Mouse (Mus musculus) limb, embryonic 12.5 days (tissue): ENCODE results near the gene Senp2. TPM values are rescaled to one million over a fixed set of nuclear protein-coding genes. Genes with fewer than 3 reads are reported as not detected.

Source experiments
- ATAC-seq: fragments of 200-750 bp; cut with Nextera tagmentation; 2 replicates; pipeline ENCODE4 v1.8.0; 2017; ENCODE audit warnings: low read depth, moderate TSS enrichment; ENCODE audit not compliant: insufficient number of reproducible peaks, insufficient read depth, low FRiP score, low TSS enrichment
- H3K27ac ChIP-seq: fragments of 300-500 bp; sonication (generic); 2 replicates; pipeline ENCODE4 v1.5.1; 2016; ENCODE audit warnings: mild to moderate bottlenecking, moderate library complexity
- H3K27me3 ChIP-seq: fragments of 300-500 bp; sonication (generic); 2 replicates; pipeline ENCODE4 v1.6.1; 2016; ENCODE audit warnings: mild to moderate bottlenecking, moderate library complexity
- H3K36me3 ChIP-seq: fragments of 300-500 bp; sonication (generic); 2 replicates; pipeline ENCODE4 v1.6.1; 2016; ENCODE audit warnings: mild to moderate bottlenecking, moderate library complexity
- H3K4me1 ChIP-seq: fragments of 300-500 bp; sonication (generic); replicated peaks from 2 replicates; pipeline ENCODE4 v1.6.1; 2016
- H3K4me2 ChIP-seq: fragments of 300-500 bp; sonication (generic); 2 replicates; pipeline ENCODE4 v1.6.1; 2016; ENCODE audit warnings: mild to moderate bottlenecking, moderate library complexity
- H3K4me3 ChIP-seq: fragments of 300-500 bp; sonication (generic); replicated peaks from 2 replicates; pipeline ENCODE4 v1.5.1; 2016; ENCODE audit warnings: mild to moderate bottlenecking
- H3K9ac ChIP-seq: fragments of 300-500 bp; sonication (generic); replicated peaks from 2 replicates; pipeline ENCODE4 v1.6.1; 2016; ENCODE audit warnings: mild to moderate bottlenecking, moderate library complexity
- H3K9me3 ChIP-seq: fragments of 300-500 bp; sonication (generic); 2 replicates; pipeline ENCODE4 v1.6.1; 2016; ENCODE audit warnings: mild to moderate bottlenecking, moderate library complexity
- WGBS: fragments of 180-500 bp; shearing (Covaris S2); methylation state at CpG from one replicate; pipeline ENCODE4 v1.1.7; 2016; 5-methylcytosine and 5-hydroxymethylcytosine counted together
- polyA plus RNA-seq: library from polyadenylated mRNA; unstranded; fragments of >200 nt; fragmentation: Nextera tagmentation; extraction: Ambion mirVana; gene quantifications from 2 replicates; pipeline ENCODE4 v1.2.1, GENCODE M21; 2016

Senp2 gene
- polyA plus RNA-seq, 1 experiment from 2014 or later = 62.9 TPM

DNA sequence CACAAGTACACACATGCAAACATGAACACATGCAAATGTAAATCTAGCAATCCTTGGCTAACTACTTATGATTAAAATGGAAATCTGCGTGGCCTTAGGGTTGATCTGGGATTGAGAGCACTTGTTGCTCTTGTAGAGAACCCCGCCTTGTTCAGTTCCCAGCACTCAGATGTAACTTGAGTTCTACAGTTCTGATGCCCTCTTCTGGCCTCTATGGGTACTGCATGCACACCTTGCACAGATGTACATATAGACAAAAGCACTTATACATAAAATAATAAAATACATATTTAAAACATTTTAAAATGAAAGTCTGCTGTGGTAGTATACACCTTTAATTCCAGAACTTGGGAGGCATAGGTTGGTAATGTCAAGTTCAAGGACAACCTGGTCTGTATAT lies 12.8 kb downstream of the Senp2 start:
- Histone ChIP-seq H3K27ac (no peak overlapping the region), H3K4me3 (no peak overlapping the region), H3K36me3 (peaks cover 97% of the 10 kb centered on the region), H3K4me1 (no peaks in the 10 kb centered on the region), H3K9me3 (peaks cover 7% of the 10 kb centered on the region), H3K4me2 (no peak overlapping the region), H3K9ac (no peak overlapping the region), H3K27me3 (no peaks in the 10 kb centered on the region)
- no peak for ATAC-seq
- WGBS = 93% methylated on average over 2 of the region's 2 CpGs

DNA sequence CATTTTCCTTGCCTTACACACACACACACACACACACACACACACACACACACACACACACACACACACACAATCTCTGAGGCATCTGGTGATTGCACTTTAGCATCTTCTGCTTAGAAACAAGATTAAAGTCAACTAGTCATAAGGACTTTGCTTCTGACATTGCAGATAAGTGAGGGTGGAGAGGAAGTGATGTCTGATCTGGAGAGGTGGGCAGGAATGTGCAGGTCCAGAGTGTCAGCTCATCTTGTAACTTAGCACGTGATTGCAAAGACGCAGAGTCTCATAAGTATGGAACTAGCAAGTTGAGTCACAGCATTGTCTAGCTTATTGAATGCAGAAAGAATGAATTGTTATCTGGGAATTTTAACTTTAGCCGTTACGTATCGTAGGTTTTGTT lies 18.2 kb downstream of the Senp2 start:
- H3K4me2 ChIP-seq = no peak overlapping the region
- H3K4me3 ChIP-seq = no peak overlapping the region
- H3K9me3 ChIP-seq = no peaks in the 10 kb centered on the region
- H3K27ac ChIP-seq = no peak overlapping the region
- no peaks in the 10 kb centered on the region for H3K4me1 ChIP-seq
- peaks cover 97% of the 10 kb centered on the region for H3K36me3 ChIP-seq
- no peak overlapping the region for H3K9ac ChIP-seq
- no peak for ATAC-seq
- 93% methylated on average over 5 of the region's 5 CpGs for WGBS
- no peaks in the 10 kb centered on the region for H3K27me3 ChIP-seq

DNA sequence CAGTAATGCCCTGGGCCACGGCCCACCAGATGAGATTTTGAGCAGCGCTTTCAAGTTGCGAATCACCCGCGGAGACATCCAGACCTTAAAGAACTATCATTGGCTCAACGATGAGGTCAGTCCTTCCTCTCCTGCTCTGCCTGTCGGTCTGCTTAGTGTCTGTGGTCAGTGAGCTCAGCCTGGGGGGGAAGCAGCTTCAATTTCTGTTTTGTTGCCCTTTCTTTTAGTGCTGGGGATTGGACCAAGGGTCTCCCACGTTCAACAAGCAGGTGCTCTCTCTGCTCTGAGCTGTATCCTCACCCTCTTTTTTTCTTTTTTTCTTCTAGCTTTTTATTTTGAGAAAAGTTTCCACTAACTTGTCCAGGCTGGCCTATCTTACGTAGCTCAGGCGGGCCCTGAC lies 29.3 kb downstream of the Senp2 start:
- Histone ChIP-seq H3K36me3 (peaks cover 62% of the 10 kb centered on the region), H3K9me3 (no peaks in the 10 kb centered on the region), H3K4me3 (no peak overlapping the region), H3K9ac (no peak overlapping the region), H3K27ac (no peak overlapping the region), H3K4me2 (no peak overlapping the region), H3K27me3 (no peaks in the 10 kb centered on the region), H3K4me1 (no peaks in the 10 kb centered on the region)
- no peak for ATAC-seq
- WGBS = 90% methylated on average over 10 of the region's 10 CpGs

- Histone ChIP-seq H3K27ac (no peak overlapping the region), H3K4me3 (no peak overlapping the region), H3K36me3 (peaks cover 76% of the 10 kb centered on the region), H3K9ac (no peak overlapping the region), H3K27me3 (no peaks in the 10 kb centered on the region), H3K9me3 (no peaks in the 10 kb centered on the region), H3K4me2 (no peak overlapping the region), H3K4me1 (no peaks in the 10 kb centered on the region)
- no peak for ATAC-seq
- WGBS = 89% methylated on average over 1 of the region's 1 CpGs
Measured at GRCm38 (mm10) chr16:22039978-22040377, 30.7 kb downstream of the Senp2 start.

GRCm38 (mm10) chr16:22043830-22044229 lies 34.5 kb downstream of the Senp2 start:
- Histone ChIP-seq H3K4me1 (no peaks in the 10 kb centered on the region), H3K4me3 (no peak overlapping the region), H3K9me3 (no peaks in the 10 kb centered on the region), H3K9ac (no peak overlapping the region), H3K27ac (no peak overlapping the region), H3K4me2 (no peak overlapping the region), H3K36me3 (peaks cover 86% of the 10 kb centered on the region), H3K27me3 (no peaks in the 10 kb centered on the region)
- WGBS = 90% methylated on average over 4 of the region's 4 CpGs
- ATAC-seq = no peak

- Histone ChIP-seq H3K4me2 (no peak overlapping the region), H3K4me1 (no peaks in the 10 kb centered on the region), H3K27ac (no peak overlapping the region), H3K9me3 (no peaks in the 10 kb centered on the region), H3K36me3 (peaks cover 73% of the 10 kb centered on the region), H3K4me3 (no peak overlapping the region), H3K9ac (no peak overlapping the region), H3K27me3 (no peaks in the 10 kb centered on the region)
- WGBS = 94% methylated on average over 3 of the region's 3 CpGs
- no peak for ATAC-seq
Measured at GRCm38 (mm10) chr16:22045930-22046329, 36.6 kb downstream of the Senp2 start.

DNA sequence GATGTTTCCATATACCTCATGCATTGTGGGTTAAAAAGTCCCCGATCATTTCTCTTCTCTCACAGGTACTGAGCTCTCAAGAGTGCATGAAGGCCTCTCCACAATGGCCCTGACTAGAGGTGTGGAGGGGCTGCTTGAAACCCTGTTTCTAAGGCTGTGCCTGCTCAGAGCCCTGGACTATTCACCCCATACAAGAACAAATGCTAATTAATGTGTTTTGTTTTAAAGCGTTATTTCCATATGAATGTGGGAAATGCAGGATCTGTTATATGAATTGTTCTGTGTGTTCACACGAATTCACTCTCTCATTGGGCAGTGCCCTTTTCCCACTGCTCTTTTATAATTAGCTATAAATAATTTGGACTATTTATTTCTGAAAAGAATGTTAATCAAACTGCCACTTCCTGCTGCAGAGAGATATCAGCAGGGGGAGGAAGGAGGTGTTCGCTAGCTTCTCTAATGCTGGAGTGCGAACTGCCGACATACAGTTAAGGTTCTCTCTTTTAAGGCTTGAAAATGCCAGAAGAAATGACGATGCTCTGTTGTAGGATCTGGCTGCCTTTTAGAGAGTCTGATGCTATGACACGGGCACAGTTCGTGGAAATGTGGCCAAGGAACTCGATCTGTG lies 37.6 kb downstream of the Senp2 start:
- Histone ChIP-seq H3K9me3 (no peaks in the 10 kb centered on the region), H3K27me3 (no peaks in the 10 kb centered on the region), H3K4me1 (no peaks in the 10 kb centered on the region), H3K4me2 (no peak overlapping the region), H3K27ac (no peak overlapping the region), H3K4me3 (no peak overlapping the region), H3K36me3 (peaks cover 71% of the 10 kb centered on the region), H3K9ac (no peak overlapping the region)
- WGBS = 93% methylated on average over 10 of the region's 10 CpGs
- ATAC-seq = no peak

GRCm38 (mm10) chr16:22053411-22053810 lies 44.1 kb downstream of the Senp2 start:
- Histone ChIP-seq H3K4me2 (no peak overlapping the region), H3K9me3 (no peaks in the 10 kb centered on the region), H3K4me1 (no peaks in the 10 kb centered on the region), H3K9ac (no peak overlapping the region), H3K27ac (no peak overlapping the region), H3K27me3 (no peaks in the 10 kb centered on the region), H3K4me3 (no peak overlapping the region), H3K36me3 (peaks cover 33% of the 10 kb centered on the region)
- WGBS = 94% methylated on average over 21 of the region's 21 CpGs
- ATAC-seq = no peak

- Histone ChIP-seq H3K9me3 (no peaks in the 10 kb centered on the region), H3K4me1 (no peaks in the 10 kb centered on the region), H3K36me3 (peaks cover 56% of the 10 kb centered on the region), H3K27me3 (no peaks in the 10 kb centered on the region), H3K4me3 (no peak overlapping the region), H3K27ac (no peak overlapping the region), H3K9ac (no peak overlapping the region), H3K4me2 (no peak overlapping the region)
- ATAC-seq = no peak
- WGBS = 92% methylated on average over 6 of the region's 6 CpGs
Measured at GRCm38 (mm10) chr16:22057498-22057897, 48.2 kb downstream of the Senp2 start.

GRCm38 (mm10) chr16:22058871-22059270 lies 49.6 kb downstream of the Senp2 start:
- no peaks in the 10 kb centered on the region for H3K4me1 ChIP-seq
- H3K9ac ChIP-seq = no peak overlapping the region
- WGBS = 94% methylated on average over 7 of the region's 7 CpGs
- no peak for ATAC-seq
- no peak overlapping the region for H3K27ac ChIP-seq
- H3K4me2 ChIP-seq = no peak overlapping the region
- no peaks in the 10 kb centered on the region for H3K27me3 ChIP-seq
- H3K4me3 ChIP-seq = no peak overlapping the region
- H3K9me3 ChIP-seq = no peaks in the 10 kb centered on the region
- peaks cover 70% of the 10 kb centered on the region for H3K36me3 ChIP-seq

DNA sequence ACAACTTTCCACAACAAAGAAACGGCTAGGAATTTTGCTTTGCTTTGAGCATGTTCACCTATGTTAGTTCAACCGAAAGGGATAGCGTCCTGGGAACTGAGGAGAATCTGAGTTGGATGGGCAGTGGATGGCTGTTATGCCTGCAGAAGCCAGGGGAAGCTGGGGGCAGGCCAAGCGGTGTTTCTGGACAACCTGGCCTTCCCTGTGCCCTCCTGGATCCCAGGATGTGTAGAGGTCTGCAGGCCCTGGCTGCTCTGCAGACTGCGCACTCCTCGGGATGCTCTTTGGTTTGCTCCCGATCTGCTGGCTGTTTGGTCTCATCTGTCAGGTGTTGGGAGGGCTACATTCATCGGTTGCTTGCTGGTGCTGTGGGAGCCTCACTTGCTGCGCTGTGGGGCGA lies 51.1 kb downstream of the Senp2 start:
- Histone ChIP-seq H3K27me3 (no peaks in the 10 kb centered on the region), H3K27ac (no peak overlapping the region), H3K9ac (no peak overlapping the region), H3K4me3 (no peak overlapping the region), H3K4me2 (no peak overlapping the region), H3K4me1 (no peaks in the 10 kb centered on the region), H3K9me3 (no peaks in the 10 kb centered on the region), H3K36me3 (peaks cover 81% of the 10 kb centered on the region)
- WGBS = 96% methylated on average over 10 of the region's 10 CpGs
- no peak for ATAC-seq

- ATAC-seq = no peak
- H3K36me3 ChIP-seq = peaks cover 93% of the 10 kb centered on the region
Measured at GRCm38 (mm10) chr16:22061555-22062160, 52.4 kb downstream of the Senp2 start.

More at GRCm38 (mm10) chr16:22061555-22062160, 52.4 kb downstream of the Senp2 start:
- Histone ChIP-seq H3K4me3 (no peak overlapping the region), H3K9ac (no peak overlapping the region), H3K4me1 (no peaks in the 10 kb centered on the region), H3K9me3 (no peaks in the 10 kb centered on the region), H3K27me3 (no peaks in the 10 kb centered on the region), H3K4me2 (no peak overlapping the region), H3K27ac (no peak overlapping the region)
- WGBS = 87% methylated on average over 14 of the region's 14 CpGs
